Mouse (Mus musculus) myocyte (in vitro differentiated cells): ENCODE data around the gene Cdk17. TPM values are rescaled to one million over a fixed set of nuclear protein-coding genes. Genes with fewer than 3 reads are reported as not detected.

ENCODE experiments used
- H3K27me3 ChIP-seq: one replicate; pipeline ENCODE4 v1.6.1; 2011; ENCODE audit not compliant: control insufficient read depth, insufficient read depth, insufficient read length
- H3K36me3 ChIP-seq: one replicate; pipeline ENCODE4 v1.6.1; 2011; ENCODE audit not compliant: control insufficient read depth, insufficient read depth
- H3K4me2 ChIP-seq: one replicate; pipeline ENCODE4 v1.6.1; 2011; ENCODE audit warnings: low read depth, control low read depth
- H3K4me3 ChIP-seq: one replicate; pipeline ENCODE4 v1.5.1; 2011; ENCODE audit warnings: mild to moderate bottlenecking, control low read depth, moderate library complexity
- H3K79me2 ChIP-seq: one replicate; pipeline ENCODE4 v1.6.1; 2011; ENCODE audit not compliant: control insufficient read depth, insufficient read depth
- H3ac ChIP-seq: one replicate; pipeline ENCODE4 v1.6.1; 2011; ENCODE audit not compliant: control insufficient read depth, insufficient read length
- CEBPB ChIP-seq: IDR thresholded peaks from 2 replicates; pipeline ENCODE4 v1.6.1; 2011; ENCODE audit warnings: mild to moderate bottlenecking, moderate library complexity; ENCODE audit not compliant: poor library complexity, insufficient read depth, severe bottlenecking
- E2F4 ChIP-seq: IDR thresholded peaks from one replicate; pipeline ENCODE4 v1.6.1; 2011; ENCODE audit warnings: mild to moderate bottlenecking, control low read depth, moderate library complexity; ENCODE audit not compliant: insufficient read depth
- MAX ChIP-seq: IDR thresholded peaks from one replicate; pipeline ENCODE4 v1.6.1; 2011; ENCODE audit warnings: low read depth, mild to moderate bottlenecking, control low read depth
- MYOD1 ChIP-seq, 3 experiments: IDR thresholded peaks; one replicate each; pipeline ENCODE4 v1.6.1; 2011; ENCODE audit warnings: control low read depth in 2 of 3, low read depth in 2 of 3, mild to moderate bottlenecking in 2 of 3, moderate library complexity in 1 of 3; ENCODE audit not compliant: insufficient read length in 2 of 3, control insufficient read depth in 1 of 3
- MYOG ChIP-seq, 3 experiments: IDR thresholded peaks; one replicate each; pipeline ENCODE4 v1.6.1; 2011; ENCODE audit warnings: control low read depth in 2 of 3, low read depth in 2 of 3, mild to moderate bottlenecking in 2 of 3; ENCODE audit not compliant: insufficient read length in 2 of 3, control insufficient read depth in 1 of 3, insufficient read depth in 1 of 3
- POLR2A ChIP-seq: IDR thresholded peaks from one replicate; pipeline ENCODE4 v1.6.1; 2011; ENCODE audit warnings: low read depth, mild to moderate bottlenecking, control low read depth, moderate library complexity; ENCODE audit not compliant: insufficient read length
- POLR2AphosphoS2 ChIP-seq: IDR thresholded peaks from one replicate; pipeline ENCODE4 v1.6.1; 2011; ENCODE audit warnings: low read depth, control low read depth; ENCODE audit not compliant: insufficient read length
- REST ChIP-seq: IDR thresholded peaks from one replicate; pipeline ENCODE4 v1.6.1; 2011; ENCODE audit warnings: mild to moderate bottlenecking, control low read depth, moderate library complexity; ENCODE audit not compliant: insufficient read depth, insufficient read length
- SRF ChIP-seq: IDR thresholded peaks from one replicate; pipeline ENCODE4 v1.6.1; 2011; ENCODE audit warnings: low read depth; ENCODE audit not compliant: control insufficient read depth, insufficient read length
- TCF12 ChIP-seq: IDR thresholded peaks from one replicate; pipeline ENCODE4 v1.6.1; 2011; ENCODE audit warnings: mild to moderate bottlenecking, control low read depth; ENCODE audit not compliant: poor library complexity, insufficient read depth, severe bottlenecking
- TCF3 ChIP-seq: IDR thresholded peaks from one replicate; pipeline ENCODE4 v1.6.1; 2011; ENCODE audit warnings: low read depth, control low read depth; ENCODE audit not compliant: insufficient read length
- USF1 ChIP-seq: IDR thresholded peaks from one replicate; pipeline ENCODE4 v1.6.1; 2011; ENCODE audit warnings: low read depth, mild to moderate bottlenecking, control low read depth, moderate library complexity
- polyA plus RNA-seq: library from polyadenylated mRNA; unstranded; fragments of >200 nt; fragmentation: generic; extraction: Trizol; gene quantifications from one replicate; pipeline ENCODE4 v1.2.1, GENCODE M21; 2012; ENCODE audit warnings: missing spikeins

Gene Cdk17
- polyA plus RNA-seq, 1 experiment = 11.8 TPM

DNA sequence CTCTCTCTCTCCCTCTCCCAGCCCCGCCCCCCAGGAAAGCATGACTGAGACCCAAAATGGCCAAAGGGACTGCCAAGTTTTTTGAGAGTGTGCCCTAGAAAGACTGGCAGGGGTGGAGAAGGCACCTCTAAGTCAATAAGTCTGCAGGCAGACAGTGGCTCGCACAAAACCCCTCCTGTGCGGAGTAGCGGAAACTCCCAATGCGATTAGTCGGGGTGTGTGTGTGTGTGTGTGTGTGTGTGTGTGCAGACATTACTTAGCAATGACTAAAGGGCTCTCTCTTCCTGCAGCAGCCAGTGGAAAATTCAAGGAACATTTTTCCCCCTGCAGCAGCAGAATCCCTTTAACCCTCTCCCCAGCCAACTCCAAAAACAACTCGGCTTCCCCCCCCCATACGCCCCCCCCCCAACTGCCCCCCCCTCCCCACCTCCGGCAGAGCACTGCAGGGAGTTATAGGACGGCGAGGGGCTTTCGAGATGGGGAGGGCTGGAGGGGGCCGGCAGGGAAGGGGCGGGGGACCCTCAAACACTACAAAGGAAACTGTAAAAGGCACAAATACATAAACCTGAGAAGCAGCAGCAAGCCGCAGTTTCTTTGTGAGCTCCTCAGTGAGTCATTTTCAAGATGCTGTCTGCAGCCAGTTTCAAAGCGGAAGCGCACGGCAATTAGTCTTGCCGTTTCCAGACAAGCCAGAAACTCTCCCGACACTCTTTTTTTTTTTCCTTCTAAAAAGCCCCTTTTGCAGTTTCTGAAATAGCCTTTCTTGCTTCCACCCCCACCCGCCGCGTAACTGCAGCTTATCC lies 148.7 kb downstream of the Cdk17 start:
- Histone ChIP-seq H3ac (peak overlapping the region; percentile 38), H3K4me2 (peak overlapping the region; percentile 78), H3K36me3 (no peaks in the 10 kb centered on the region), H3K27me3 (no peaks in the 10 kb centered on the region), H3K4me3 (peak overlapping the region; percentile 86), H3K79me2 (peaks cover 54% of the 10 kb centered on the region)
- TF ChIP-seq E2F4 (no peak), CEBPB (no peak), POLR2AphosphoS2 (no peak), MAX (no peak), TCF3 (no peak), USF1 (no peak), MYOG (IDR thresholded peaks at IDR 0.05; ENCODE audit: control insufficient read depth in 1 of 3, insufficient read depth in 1 of 3, insufficient read length in 2 of 3, low read depth in 2 of 3) (no peak), MYOD1 (IDR thresholded peaks at IDR 0.05; ENCODE audit: control insufficient read depth in 1 of 3, insufficient read length in 2 of 3, low read depth in 2 of 3) (no peak), TCF12 (no peak), POLR2A (no peak), REST (no peak), SRF (no peak)

DNA sequence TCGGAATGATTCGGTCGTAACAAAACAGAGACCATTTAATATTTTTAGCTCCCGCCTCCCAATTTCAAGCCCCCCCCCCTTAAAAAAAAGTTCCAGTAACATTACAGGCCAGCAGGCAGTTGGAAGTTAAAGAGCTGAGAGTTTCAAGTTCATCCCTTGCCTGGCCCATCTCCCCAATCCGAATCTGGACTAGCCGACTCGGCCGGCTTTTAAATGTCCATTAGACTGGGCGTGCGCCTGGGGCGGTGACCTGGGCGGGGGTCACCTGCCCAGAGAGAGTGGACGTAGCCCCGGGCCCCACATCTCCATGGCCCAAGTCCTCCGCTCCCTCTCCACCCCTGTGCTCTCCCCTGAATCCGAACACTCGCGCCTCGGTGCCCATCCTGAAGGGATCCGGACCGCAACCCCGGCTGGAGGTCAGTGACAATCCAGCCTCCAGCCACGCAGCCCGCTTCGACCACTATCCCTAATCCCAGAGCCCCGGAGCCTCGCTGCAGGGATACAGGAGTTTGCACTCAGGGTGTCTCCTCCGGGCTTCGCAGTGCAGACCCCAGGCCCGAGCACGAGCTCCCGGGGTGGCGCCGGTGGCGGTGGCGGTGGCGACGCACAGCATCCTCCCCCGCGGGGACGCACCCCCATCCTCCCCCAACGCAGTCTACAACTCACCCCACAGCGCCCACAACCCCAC lies 149.4 kb downstream of the Cdk17 start:
- peaks cover 47% of the 10 kb centered on the region for H3K79me2 ChIP-seq
- H3K4me2 ChIP-seq = peak overlapping the region; percentile 55
- no peak for TF ChIP-seq TCF12
- no peak for TF ChIP-seq POLR2AphosphoS2
- TF ChIP-seq SRF = no peak
- no peaks in the 10 kb centered on the region for H3K27me3 ChIP-seq
- H3K4me3 ChIP-seq = peak overlapping the region; percentile 86
- no peaks in the 10 kb centered on the region for H3K36me3 ChIP-seq
- H3ac ChIP-seq = peak overlapping the region; percentile 38

- peak within 1 kb of the TSS; percentile 70 for H3K4me2 ChIP-seq
- H3ac ChIP-seq = peak within 1 kb of the TSS; percentile 38
- peaks cover 39% of the 10 kb centered on the region for H3K79me2 ChIP-seq
- H3K4me3 ChIP-seq = peak within 1 kb of the TSS; percentile 86
- H3K36me3 ChIP-seq = no peaks in the 10 kb centered on the region
- TF ChIP-seq MAX = no peak
- peak; percentile 36 for TF ChIP-seq POLR2A
- H3K27me3 ChIP-seq = no peaks in the 10 kb centered on the region
These were observed 150.2 kb downstream of the Cdk17 start, which contains the start of gene Elk3 for GRCm38 (mm10) chr10:93310721-93311411. Gene Elk3, minus strand, starts transcription at chr10:93311135.

GRCm38 (mm10) chr10:93311576-93311975 lies 150.9 kb downstream of the Cdk17 start:
- peak overlapping the region; percentile 38 for H3ac ChIP-seq
- H3K4me3 ChIP-seq = peak overlapping the region; percentile 86
- H3K79me2 ChIP-seq = peaks cover 37% of the 10 kb centered on the region
- no peaks in the 10 kb centered on the region for H3K36me3 ChIP-seq
- peak overlapping the region; percentile 70 for H3K4me2 ChIP-seq
- no peaks in the 10 kb centered on the region for H3K27me3 ChIP-seq
- TF ChIP-seq MYOG (IDR thresholded peaks at IDR 0.05; ENCODE audit: control insufficient read depth in 1 of 3, insufficient read depth in 1 of 3, insufficient read length in 2 of 3, low read depth in 2 of 3) = no peak
- no peak for TF ChIP-seq E2F4
- no peak for TF ChIP-seq REST

Other genes starting within 250 kb of the Cdk17 start
- 0.01 TPM for gene Cfap54, start 79.3 kb upstream of the Cdk17 start, polyA plus RNA-seq
- gene Elk3, start 150.3 kb downstream of the Cdk17 start, polyA plus RNA-seq = 28.4 TPM